ENCODE assay signal across 20 mouse cellular contexts in genomic region chr4:47146561-47146960, GRCm38 (mm10). TPM values are rescaled to one million over a fixed set of nuclear protein-coding genes. Genes with fewer than 3 reads are reported as not detected.
"Had no signal": no experiment of that assay in that cellular context is flagged by ENCODE, and none has a peak within 500 bp of the region (broad histone marks: within the 10 kb centered on the region; RNA-seq: fewer than 3 reads in every experiment).

No protein-coding gene starts in this region.

- H3K4me3 ChIP-seq: liver, embryonic 12.5 days; midbrain, embryonic 10.5 days; midbrain, embryonic 12.5 days; myocyte; neural tube, embryonic 13.5 days; neural tube, embryonic 15.5 days had no signal

- H3K4me1 ChIP-seq: liver, embryonic 12.5 days had no signal

- H3K9me3 ChIP-seq: liver, embryonic 12.5 days; midbrain, embryonic 10.5 days; midbrain, embryonic 12.5 days; neural tube, embryonic 13.5 days; neural tube, embryonic 15.5 days had no signal

- ATAC-seq: liver, embryonic 12.5 days; midbrain, embryonic 16.5 days had no signal

- H3K27me3 ChIP-seq: liver, embryonic 12.5 days; midbrain, embryonic 12.5 days; neural tube, embryonic 13.5 days; neural tube, embryonic 15.5 days had no signal

- H3K4me2 ChIP-seq: liver, embryonic 12.5 days; midbrain, embryonic 12.5 days; neural tube, embryonic 13.5 days; neural tube, embryonic 15.5 days had no signal

- DNase-seq: lung, adult 18-20 months; lung, postnatal 10 days; lung, postnatal 4 days; midbrain, embryonic 14.5 days; retina, postnatal 1 day; right cerebral cortex, adult 18-20 months; right cerebral cortex, postnatal 25 days; right cerebral cortex, postnatal 4 days; spleen, adult 18-20 months; thymus, adult 18-20 months; thymus, postnatal 14 days; thymus, postnatal 36 days had no signal

- H3K27ac ChIP-seq: liver, embryonic 12.5 days; liver, embryonic 14.5 days; midbrain, embryonic 10.5 days; midbrain, embryonic 12.5 days; neural tube, embryonic 13.5 days; neural tube, embryonic 15.5 days had no signal

- H3K36me3 ChIP-seq: liver, embryonic 12.5 days; midbrain, embryonic 10.5 days; midbrain, embryonic 12.5 days; neural tube, embryonic 13.5 days; neural tube, embryonic 15.5 days had no signal

- H3K9ac ChIP-seq: liver, embryonic 12.5 days; liver, embryonic 14.5 days; midbrain, embryonic 12.5 days; neural tube, embryonic 13.5 days; neural tube, embryonic 15.5 days had no signal

RNA-seq across cellular contexts. Expression of gene Galnt12, which starts 54.9 kb away (rescaled TPM):
- polyA plus RNA-seq: myocyte had no signal
